Mouse (Mus musculus) testis, adult 2 months (tissue): ENCODE data around the gene Gm3187.
"Not testable (repeated sequence)": the region's sequence is repeated elsewhere in the genome, so short reads cannot be mapped to it uniquely, and the experiment has no call there.

Experiments
- CTCF ChIP-seq: fragments of 200-500 bp; IDR thresholded peaks from 2 replicates; pipeline ENCODE4 v1.5.1; 2012; ENCODE audit warnings: low read depth, mild to moderate bottlenecking, inconsistent platforms, low read length, moderate library complexity; ENCODE audit not compliant: control insufficient read depth, insufficient read depth, insufficient replicate concordance
- POLR2A ChIP-seq: fragments of 200-500 bp; IDR thresholded peaks from 2 replicates; pipeline ENCODE4 v1.6.1; 2012; ENCODE audit warnings: low read depth, mild to moderate bottlenecking, inconsistent platforms, low read length, moderate library complexity; ENCODE audit not compliant: control insufficient read depth

DNA sequence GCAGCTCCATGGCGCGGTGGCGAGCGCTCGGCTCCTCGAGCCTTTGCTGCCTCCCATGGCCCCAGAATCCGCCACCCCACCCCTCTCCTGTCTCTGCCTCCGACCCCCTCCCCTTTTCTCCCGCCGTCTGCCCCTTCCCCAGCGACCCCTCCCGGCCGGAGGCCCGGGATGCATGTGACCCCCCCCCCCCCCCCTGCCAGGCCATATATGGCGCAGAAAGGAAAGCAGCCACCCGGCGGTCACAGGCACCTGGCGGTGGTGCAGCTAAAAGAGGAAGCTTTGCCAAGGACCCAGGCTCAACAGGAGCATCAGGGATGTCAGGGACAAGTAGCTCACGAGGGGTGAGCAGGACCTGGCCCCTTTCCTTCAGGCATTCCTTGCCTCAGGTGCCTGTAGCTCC, 23.5 kb upstream of the Gm3187 start:
- not testable (repeated sequence) for TF ChIP-seq POLR2A, CTCF
